Mouse (Mus musculus) subcutaneous adipose tissue, adult 2 months (tissue): ENCODE data around the gene Slco1a1. TPM values are rescaled to one million over a fixed set of nuclear protein-coding genes. Genes with fewer than 3 reads are reported as not detected.

Source experiments
- polyA plus RNA-seq: library from polyadenylated mRNA; depleted of rRNA; stranded (reverse); fragments of >200 nt; gene quantifications from 2 replicates; pipeline ENCODE4 v1.2.3, GENCODE M21; 2012; ENCODE audit warnings: low replicate concordance; rRNA removed

The Slco1a1 gene
- not detected in 2 replicates for polyA plus RNA-seq

DNA sequence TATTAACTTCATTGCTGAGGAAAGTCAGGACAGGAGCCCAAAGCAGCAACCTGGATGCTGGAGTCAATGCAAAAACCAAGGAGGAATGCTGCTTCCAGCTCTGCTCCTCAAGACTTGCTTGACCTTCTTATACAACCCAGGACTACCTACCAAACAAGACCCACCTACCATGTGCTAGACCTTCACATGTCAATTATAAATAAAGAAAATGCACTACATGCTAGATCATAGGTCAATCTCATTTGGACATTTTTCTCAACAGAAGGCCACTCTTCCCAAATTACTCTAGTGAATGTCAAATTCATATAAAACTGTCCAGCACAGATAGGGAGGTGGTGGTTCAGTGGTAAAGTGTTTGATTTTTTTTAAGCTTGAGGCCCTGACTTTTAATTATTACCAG lies at the start of gene Slco1a1:
Gene Slco1a1, minus strand, starts transcription at position 101 of the 400 bp plus-strand sequence.

Other genes starting within 250 kb of the Slco1a1 start
- gene Gm5724, start 173.2 kb downstream of the Slco1a1 start, polyA plus RNA-seq = not detected in 2 replicates
- 0.14 TPM in 1 of 2 replicates, not detected in the other for gene Slco1a4, start 90.8 kb downstream of the Slco1a1 start, polyA plus RNA-seq
- gene Gm6614, start 64.5 kb upstream of the Slco1a1 start, polyA plus RNA-seq = not detected in 2 replicates